Mouse (Mus musculus): ENCODE measurements around the gene Mcm10.

Mcm10 gene

DNA sequence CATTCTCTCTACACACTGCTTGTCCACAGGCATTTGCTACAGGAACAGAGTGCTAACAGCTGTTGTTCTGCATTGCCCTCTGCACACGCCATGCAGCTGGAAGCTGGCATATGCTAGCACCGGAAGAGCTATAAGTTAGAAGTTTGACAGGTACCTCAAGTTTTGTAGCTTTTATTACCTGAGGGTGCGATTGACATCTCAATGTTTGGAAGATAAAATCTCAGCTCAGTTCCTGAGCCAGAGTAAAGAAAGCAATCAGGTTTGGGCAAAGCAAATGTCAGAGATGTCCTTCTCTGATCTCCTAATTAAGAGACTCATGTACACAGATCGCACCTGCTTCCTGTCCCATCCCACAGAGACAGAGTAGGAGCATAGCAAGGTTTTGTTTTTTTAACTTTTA lies 25.8 kb downstream of the Mcm10 start:
- WGBS, result 96% methylated on average over 4 of the region's 4 CpGs

DNA sequence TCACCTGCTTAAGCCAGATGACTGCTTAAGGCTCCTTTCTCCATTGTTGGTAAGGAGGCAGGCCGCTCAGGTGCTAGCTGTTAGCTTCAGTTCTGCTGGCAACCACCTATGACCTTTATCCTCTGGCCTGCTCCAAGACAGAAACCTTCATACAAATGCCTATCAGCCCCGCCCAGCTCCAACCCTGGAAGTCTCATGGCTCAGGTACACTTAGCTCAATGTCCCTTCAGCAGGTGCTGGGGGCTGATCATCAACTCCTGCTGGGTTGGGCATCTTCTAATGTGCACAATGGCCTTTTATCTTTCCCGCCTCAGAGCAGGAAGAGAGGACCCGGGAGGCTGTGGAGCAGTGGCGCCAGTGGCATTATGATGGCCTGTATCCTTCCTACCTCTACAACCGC lies 27.6 kb downstream of the Mcm10 start:
- 82% methylated on average over 6 of the region's 6 CpGs for WGBS

DNA sequence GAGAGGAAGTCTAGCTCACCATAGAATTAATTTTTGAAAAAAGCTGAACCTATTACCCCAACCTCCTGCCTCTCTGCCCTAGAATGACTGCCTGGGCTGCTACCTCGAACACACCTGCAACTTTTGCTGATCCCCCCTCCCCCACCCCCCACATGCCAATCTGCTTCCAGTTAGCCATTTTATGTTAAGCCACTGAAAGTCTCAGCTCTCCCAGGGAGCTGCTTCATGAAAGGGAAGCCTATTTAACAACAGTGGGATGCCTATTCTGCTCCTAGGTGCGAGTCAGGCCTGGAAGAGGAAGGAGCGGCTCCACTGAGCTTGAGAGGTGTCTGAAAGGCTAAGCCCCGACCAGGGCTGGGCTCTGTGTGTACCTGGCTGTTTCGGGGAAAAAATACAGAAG lies 28.6 kb downstream of the Mcm10 start:
- WGBS, result 54% methylated on average over 5 of the region's 5 CpGs

DNA sequence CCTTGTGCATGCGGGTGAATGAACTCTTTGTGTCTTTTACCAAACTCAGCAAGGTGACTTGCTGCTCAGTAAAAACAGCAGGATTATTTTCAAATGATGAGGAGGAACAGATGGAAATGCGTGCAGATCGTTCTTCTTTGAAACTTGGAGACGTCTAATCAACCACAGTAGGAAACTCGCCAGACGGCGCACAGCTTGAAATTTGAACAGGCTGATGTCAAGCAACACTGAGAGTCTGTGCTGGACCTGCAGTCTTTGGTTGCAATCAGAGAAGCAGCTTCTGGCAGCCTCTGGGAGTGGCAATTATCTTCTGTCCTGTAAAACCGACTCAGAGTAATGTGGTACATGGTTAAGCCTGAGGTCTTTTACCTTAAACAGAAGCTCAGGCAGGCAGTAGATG lies 34.5 kb downstream of the Mcm10 start:
- 32% methylated on average over 8 of the region's 8 CpGs for WGBS

DNA sequence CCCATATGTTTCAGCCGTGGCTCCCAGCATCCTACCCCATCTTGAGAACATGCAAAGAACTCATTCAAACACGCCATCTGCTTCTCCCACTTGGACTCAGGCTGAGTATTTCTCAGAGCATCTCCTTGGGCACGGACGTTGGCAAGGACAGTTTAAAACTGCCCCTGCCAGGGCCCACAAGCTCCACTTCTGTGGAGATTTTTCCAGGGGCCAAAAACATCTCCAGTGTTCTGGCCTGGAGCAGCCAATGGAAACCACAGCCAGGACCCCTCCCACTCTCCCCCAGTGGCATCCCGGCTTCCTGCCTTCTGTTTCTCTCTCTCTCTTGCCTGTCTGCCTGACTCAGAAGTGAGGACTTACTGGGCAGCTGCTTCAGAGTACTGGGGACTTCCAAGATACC lies 36.8 kb downstream of the Mcm10 start, which contains the start of gene Ucma:
TSS of gene Ucma (plus strand) at position 316 of the 400 bp plus-strand sequence.
- WGBS, result 33% methylated on average over 5 of the region's 5 CpGs

DNA sequence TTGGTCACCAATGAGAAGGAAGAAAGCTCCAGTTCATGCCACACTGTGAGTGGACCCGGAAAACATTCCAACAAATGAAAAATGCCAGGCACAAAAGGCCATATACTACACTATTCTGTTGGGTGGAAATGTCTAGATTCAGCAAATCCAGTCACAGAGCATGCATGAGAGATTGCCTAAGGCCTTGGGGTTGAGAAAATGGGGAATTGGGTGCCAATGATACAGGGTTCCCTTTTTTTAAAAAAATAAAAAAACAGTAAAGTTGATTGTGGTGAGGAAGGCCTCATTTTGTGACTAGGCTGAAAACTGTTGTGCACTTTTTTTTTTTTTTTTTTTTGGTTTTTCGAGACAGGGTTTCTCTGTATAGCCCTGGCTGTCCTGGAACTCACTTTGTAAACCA lies 43.5 kb downstream of the Mcm10 start:
- 60% methylated on average over 2 of the region's 2 CpGs for WGBS

DNA sequence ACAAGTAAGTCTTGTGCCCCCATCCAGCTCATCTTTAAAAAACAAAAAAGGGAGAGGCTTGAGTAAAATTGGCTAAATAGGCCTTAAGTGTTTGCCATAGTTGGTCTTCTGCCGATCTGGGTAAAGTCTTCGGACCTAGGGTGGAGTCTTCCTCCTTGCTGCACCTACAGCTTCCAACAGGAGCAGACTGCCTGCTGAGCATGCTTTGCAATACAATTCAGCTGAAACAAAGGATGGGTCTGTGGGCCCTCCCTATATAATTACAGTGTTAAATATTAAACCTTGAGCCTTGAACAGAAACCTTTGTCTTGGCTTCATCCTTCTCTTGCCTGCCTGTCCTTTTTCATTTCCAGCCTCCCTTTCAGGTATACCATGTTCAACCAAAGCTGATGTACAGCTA lies 44.8 kb downstream of the Mcm10 start:
- WGBS, result 90% methylated on average over 2 of the region's 2 CpGs

DNA sequence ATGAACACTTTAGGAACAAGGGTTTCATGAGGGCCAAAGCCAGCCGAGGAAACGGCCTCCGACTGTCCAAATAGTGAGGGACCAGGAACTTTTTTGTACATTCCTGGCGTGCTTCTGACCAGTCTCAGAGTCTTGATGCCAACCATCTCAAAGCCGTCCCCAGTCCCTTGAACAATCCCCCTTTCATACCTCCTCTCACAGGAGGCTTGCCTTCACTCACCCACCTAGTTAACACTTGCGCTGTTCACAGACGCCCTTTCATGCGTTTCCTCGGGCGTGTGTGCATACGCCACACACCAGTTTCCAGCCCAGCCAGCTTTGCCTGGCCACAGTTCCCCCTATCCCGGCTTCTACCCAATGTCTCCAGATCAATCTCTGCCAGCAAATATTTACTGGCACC lies 54.6 kb downstream of the Mcm10 start:
- 75% methylated on average over 12 of the region's 12 CpGs for WGBS

DNA sequence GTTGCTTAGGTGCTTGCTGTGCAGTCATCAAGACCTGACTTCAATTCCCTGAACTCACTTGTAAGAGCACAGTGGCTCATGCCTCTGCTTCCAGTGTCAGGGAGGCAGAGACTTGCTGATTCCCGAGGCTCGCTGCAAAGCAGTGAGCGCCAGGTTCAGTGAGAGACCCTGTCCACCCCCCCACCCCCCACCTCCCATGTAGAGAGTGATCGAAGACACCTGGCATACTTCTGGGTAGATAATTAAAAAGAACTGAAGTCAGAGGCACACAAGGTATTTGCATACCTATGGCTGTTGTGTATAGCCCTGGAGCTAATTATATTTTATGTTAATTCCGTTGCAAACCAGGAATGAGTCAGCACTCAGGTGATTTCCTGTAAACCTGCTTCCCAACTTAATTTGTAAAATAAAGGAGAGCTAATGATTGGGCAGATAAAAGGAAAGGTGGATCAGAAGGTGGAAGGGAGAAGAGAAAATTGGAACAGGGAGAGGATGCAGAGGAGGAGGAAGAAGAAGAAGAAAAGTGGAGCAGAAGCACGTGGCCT lies 58.3 kb downstream of the Mcm10 start:
- 77% methylated on average over 6 of the region's 6 CpGs for WGBS

DNA sequence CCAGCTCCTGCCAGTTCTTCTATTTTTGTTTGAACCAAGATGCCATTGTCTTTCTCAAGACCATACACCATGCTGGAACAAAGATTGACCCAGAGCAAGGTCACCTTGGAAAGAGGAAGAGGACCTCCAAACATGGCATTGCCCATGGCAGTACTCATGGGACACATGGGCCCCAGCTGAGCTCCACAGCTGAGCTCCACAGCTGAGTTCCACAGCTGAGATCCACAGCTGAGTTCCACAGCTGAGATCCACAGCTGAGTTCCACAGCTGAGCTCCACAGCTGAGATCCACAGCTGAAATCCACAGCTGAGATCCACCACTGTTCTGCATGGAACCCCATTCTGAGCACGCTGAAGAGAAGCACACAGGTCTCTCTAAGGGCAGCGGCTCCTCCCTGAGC lies 61.6 kb downstream of the Mcm10 start:
- WGBS, result 98% methylated on average over 2 of the region's 2 CpGs

DNA sequence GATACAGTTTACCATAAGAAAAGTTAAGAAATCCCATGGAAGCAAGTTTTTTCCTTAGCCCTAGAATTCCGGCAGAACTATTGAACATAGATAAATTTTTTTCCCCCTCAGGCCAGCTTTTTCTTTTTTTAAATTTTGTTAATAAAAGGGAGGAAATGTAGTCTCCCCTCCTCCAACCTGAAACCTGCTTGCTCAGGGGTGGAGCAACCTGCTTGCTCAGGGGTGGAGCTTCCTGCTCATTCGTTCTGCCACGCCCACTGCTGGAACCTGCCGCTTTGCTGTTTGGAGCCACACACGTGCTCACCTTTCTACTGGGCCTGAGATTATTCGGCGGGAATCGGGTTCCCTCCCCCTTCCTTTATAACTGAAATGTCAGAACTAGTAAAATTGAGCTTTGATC lies 62.9 kb downstream of the Mcm10 start:
- WGBS, result 83% methylated on average over 8 of the region's 8 CpGs

DNA sequence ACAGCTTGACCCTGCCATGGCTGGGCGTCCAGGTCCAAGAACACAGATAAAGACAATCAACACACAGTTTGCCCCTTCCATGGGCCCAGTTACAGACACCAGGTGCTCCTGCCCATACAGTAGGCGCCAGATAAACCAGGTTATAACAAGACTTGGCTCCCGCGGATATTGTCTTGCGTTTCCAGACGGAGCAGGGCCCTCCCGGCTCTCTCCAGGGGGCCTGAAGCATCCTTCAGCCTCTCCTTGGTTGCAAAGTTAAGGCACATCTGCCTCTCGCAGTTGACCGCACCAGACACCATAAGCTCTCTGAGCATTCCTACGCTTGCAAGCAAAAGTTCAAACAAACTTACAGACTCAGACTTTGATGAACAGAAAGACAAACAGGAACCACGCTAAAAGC lies 71.7 kb downstream of the Mcm10 start:
- WGBS, result 91% methylated on average over 11 of the region's 11 CpGs

All from cerebral cortex, adult 2 months (tissue).